Mouse (Mus musculus) G1E (cell line): ENCODE results near the gene Iars.

Source experiments
- CTCF ChIP-seq: IDR thresholded peaks from 2 replicates; pipeline ENCODE4 v1.5.1; 2012; ENCODE audit warnings: low read depth, low read length, inconsistent platforms, mixed read lengths
- GATA1 ChIP-seq: IDR thresholded peaks from 2 replicates; pipeline ENCODE4 v1.6.1; 2012; ENCODE audit warnings: borderline replicate concordance, low read length, inconsistent platforms, mixed read lengths
- GATA2 ChIP-seq: IDR thresholded peaks from 2 replicates; pipeline ENCODE4 v1.6.1; 2012; ENCODE audit warnings: low read depth, low read length, inconsistent platforms, borderline replicate concordance
- TAL1 ChIP-seq: conservative IDR thresholded peaks from 2 replicates; pipeline ENCODE4 v1.6.1; 2012; ENCODE audit warnings: low read depth, low read length, inconsistent platforms, mixed read lengths

DNA sequence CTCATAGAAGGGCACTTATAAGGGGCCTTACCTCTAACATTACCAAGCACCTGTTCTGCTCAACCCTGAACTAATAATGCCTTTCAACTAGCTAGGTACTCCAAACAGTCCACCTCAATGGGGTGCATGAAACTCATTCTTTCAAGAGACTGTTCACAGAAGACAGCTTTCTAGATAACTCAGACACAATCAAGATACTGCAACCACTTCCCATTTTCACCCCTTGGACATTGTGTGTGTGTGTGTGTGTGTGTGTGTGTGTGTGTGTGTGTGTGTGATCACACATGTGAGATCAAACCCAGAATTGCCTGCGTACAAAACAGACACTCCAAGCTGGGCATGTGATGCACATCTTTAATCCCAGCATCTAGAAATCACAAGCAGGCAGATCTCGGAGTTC is 56.1 kb downstream of the Iars start:
- TF ChIP-seq CTCF (no peak), GATA1 (no peak), GATA2 (no peak), TAL1 (no peak)
